Mouse (Mus musculus): ENCODE data around the gene Pik3ip1.
A peak's percentile ranks its signal among the peaks of the same experiment; 100 is the strongest.

Pik3ip1 gene

GRCm38 (mm10) chr11:3337173-3337955 lies 7.2 kb downstream of the Pik3ip1 start:
- peak; percentile 83 to 87 for DNase-seq

- no peak for DNase-seq
Observed at GRCm38 (mm10) chr11:3337961-3338360, 7.8 kb downstream of the Pik3ip1 start.

- peak in 1 of 2 experiments; percentile 10 for DNase-seq
Observed at GRCm38 (mm10) chr11:3341476-3341875, 11.3 kb downstream of the Pik3ip1 start.

GRCm38 (mm10) chr11:3344916-3345315 lies 14.7 kb downstream of the Pik3ip1 start:
- peak in 1 of 2 experiments; percentile 9 for DNase-seq

- no peak for DNase-seq
Observed at GRCm38 (mm10) chr11:3346351-3346750, 16.1 kb downstream of the Pik3ip1 start.

GRCm38 (mm10) chr11:3347091-3347834 lies 17.1 kb downstream of the Pik3ip1 start:
- peak; percentile 94 to 98 for DNase-seq

- peak in 1 of 2 experiments; percentile 11 for DNase-seq
Observed at GRCm38 (mm10) chr11:3347835-3348195, 17.6 kb downstream of the Pik3ip1 start.

- DNase-seq, result peak; percentile 47 to 63
Observed at GRCm38 (mm10) chr11:3348576-3349342, 18.6 kb downstream of the Pik3ip1 start.

- DNase-seq, result no peak
Observed at GRCm38 (mm10) chr11:3349343-3349695, 19.1 kb downstream of the Pik3ip1 start.

GRCm38 (mm10) chr11:3352131-3352530 lies 21.9 kb downstream of the Pik3ip1 start:
- DNase-seq, result no peak

- peak in 1 of 2 experiments; percentile 15 for DNase-seq
Observed at GRCm38 (mm10) chr11:3352990-3353585, 22.9 kb downstream of the Pik3ip1 start.

- no peak for DNase-seq
Observed at GRCm38 (mm10) chr11:3362854-3363253, 32.7 kb downstream of the Pik3ip1 start.

GRCm38 (mm10) chr11:3366411-3366810 lies 36.2 kb downstream of the Pik3ip1 start:
- DNase-seq, result no peak

GRCm38 (mm10) chr11:3368983-3369382 lies 38.8 kb downstream of the Pik3ip1 start:
- DNase-seq, result no peak

- DNase-seq, result no peak
Observed at GRCm38 (mm10) chr11:3369449-3369848, 39.2 kb downstream of the Pik3ip1 start.

- no peak for DNase-seq
Observed at GRCm38 (mm10) chr11:3370162-3370561, 40.0 kb downstream of the Pik3ip1 start.

- DNase-seq, result peak; percentile 87 to 88
Observed at GRCm38 (mm10) chr11:3370928-3371598, 40.9 kb downstream of the Pik3ip1 start.

GRCm38 (mm10) chr11:3371599-3372295 lies 41.5 kb downstream of the Pik3ip1 start:
- DNase-seq, result peak; percentile 18 to 28

GRCm38 (mm10) chr11:3373591-3374292 lies 43.5 kb downstream of the Pik3ip1 start:
- DNase-seq, result peak; percentile 31 to 49

GRCm38 (mm10) chr11:3374293-3374645 lies 44.1 kb downstream of the Pik3ip1 start:
- DNase-seq, result no peak

- no peak for DNase-seq
Observed at GRCm38 (mm10) chr11:3374741-3375140, 44.5 kb downstream of the Pik3ip1 start.
